Mouse (Mus musculus) bone marrow, adult 2 months (tissue): ENCODE measurements around the gene Myl4. TPM values are rescaled to one million over a fixed set of nuclear protein-coding genes. Genes with fewer than 3 reads are reported as not detected.
"Not testable (repeated sequence)": the region's sequence is repeated elsewhere in the genome, so short reads cannot be mapped to it uniquely, and the experiment has no call there.

ENCODE experiments used
- H3K27ac ChIP-seq: fragments of 200-500 bp; 2 replicates; pipeline ENCODE4 v1.5.1; 2012; ENCODE audit warnings: low read depth, mild to moderate bottlenecking, control low read depth, inconsistent platforms, low read length; ENCODE audit not compliant: control insufficient read depth, poor library complexity, insufficient read depth
- H3K4me1 ChIP-seq: fragments of 200-500 bp; 2 replicates; pipeline ENCODE4 v1.6.1; 2011; ENCODE audit warnings: low read length; ENCODE audit not compliant: control insufficient read depth, insufficient read depth
- H3K4me3 ChIP-seq: fragments of 200-500 bp; replicated peaks from 2 replicates; pipeline ENCODE3; 2011; ENCODE audit warnings: mild to moderate bottlenecking, low read depth, low read length, control low read depth; ENCODE audit not compliant: control insufficient read depth
- CTCF ChIP-seq: fragments of 200-500 bp; IDR thresholded peaks from 2 replicates; pipeline ENCODE4 v1.5.1; 2011; ENCODE audit warnings: low read length, control low read depth; ENCODE audit not compliant: control insufficient read depth, insufficient read depth
- POLR2A ChIP-seq: fragments of 200-500 bp; IDR thresholded peaks from 2 replicates; pipeline ENCODE4 v1.6.1; 2011; ENCODE audit warnings: low read depth, mild to moderate bottlenecking, control low read depth, low read length, borderline replicate concordance; ENCODE audit not compliant: control insufficient read depth
- WGBS: fragments of 180-500 bp; shearing (Covaris S2); methylation state at CpG from one replicate; pipeline ENCODE4 v1.1.7; 2018; 5-methylcytosine and 5-hydroxymethylcytosine counted together
- polyA plus RNA-seq: library from polyadenylated mRNA; stranded (reverse); fragments of >200 nt; gene quantifications from 2 replicates; pipeline ENCODE4 v1.2.4, GENCODE M21; 2011; ENCODE audit warnings: low replicate concordance; ENCODE audit not compliant: missing spikeins, insufficient read depth, insufficient read length

Gene Myl4
- polyA plus RNA-seq = 22.3 and 31.8 TPM in 2 replicates

DNA sequence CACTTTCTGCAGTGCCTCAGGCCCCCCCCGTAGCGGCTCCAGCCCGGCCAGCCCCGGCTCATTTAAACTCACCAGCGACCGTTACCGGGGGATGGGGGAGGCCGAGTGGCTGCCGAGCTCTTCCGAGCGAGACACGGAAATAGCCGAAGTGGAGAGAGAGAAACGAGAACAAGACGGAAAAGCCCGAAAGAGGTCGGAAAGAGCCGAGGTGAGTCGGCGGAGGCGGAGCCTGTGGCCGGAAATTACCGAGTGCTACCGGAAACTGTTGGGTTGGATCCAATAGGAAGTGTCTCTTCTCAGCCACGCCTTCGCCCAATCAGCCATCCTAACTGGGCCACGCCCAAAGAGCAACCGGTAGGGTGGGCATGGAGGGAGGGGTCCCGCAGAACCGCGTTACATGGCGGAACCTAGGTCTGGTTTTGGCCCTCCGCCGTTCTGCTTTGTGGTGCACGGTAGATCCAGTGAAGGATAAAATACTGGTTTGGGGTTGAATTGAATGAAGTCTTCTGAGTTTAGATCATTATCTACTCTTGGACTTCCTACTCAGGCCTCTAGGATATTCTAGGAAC is at the start of gene Myl4, which contains the start of gene Cdc27:
Gene Myl4 (plus strand): TSS at position 258 of the 569 bp plus-strand sequence.
Gene Cdc27 (minus strand): TSS at position 215 of the 569 bp plus-strand sequence.
- peaks cover 2% of the 10 kb centered on the region for H3K4me1 ChIP-seq
- H3K4me3 ChIP-seq = peak within 1 kb of the TSS; percentile 87
- under 1% methylated on average over 35 of the region's 35 CpGs for WGBS
- TF ChIP-seq CTCF (no peak), POLR2A (peak; percentile 65; the same call in 1 of the 2 replicates)
- H3K27ac ChIP-seq = peak within 1 kb of the TSS; percentile 89

DNA sequence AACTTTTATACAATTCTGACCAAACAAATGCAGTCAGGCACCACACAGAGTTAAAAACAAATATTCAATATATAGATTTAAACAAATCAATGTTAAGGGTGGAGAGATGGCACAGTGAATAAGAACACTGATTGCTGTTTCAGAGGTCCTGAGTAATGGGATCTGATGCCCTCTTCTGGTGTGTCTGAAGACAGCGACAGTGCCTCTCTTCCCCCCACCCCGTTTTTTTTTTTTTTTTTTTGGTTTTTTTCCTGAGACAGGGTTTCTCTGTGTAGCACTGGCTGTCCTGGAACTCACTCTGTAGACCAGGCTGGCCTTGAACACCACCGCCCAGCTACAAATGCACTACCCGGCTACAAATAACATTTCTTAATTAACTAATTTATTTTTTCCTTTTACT is 42.0 kb upstream of the Myl4 start:
- 77% methylated on average over 4 of the region's 4 CpGs for WGBS
- no peak overlapping the region for H3K27ac ChIP-seq
- H3K4me1 ChIP-seq = no peaks in the 10 kb centered on the region
- no peak overlapping the region for H3K4me3 ChIP-seq
- TF ChIP-seq CTCF (no peak), POLR2A (no peak)

DNA sequence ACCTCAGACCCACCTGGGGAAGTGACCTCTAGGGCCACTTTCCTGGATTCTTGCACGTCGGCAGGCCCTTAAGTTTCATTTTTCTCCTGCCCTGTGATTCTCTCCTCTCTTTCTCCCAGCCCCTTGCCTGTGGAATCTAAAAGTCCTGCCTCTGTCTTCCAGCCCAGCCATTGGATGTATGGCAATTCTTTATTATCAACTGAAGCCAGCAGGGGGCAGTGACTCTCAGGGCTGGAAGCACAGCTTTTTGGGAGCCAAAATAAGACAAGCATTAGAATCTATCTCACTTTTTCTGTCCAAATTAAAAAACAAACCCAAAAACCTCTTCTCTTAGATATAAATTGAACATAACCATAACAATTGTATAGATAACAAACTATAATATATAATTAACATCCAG is 39.9 kb upstream of the Myl4 start:
- no peaks in the 10 kb centered on the region for H3K4me1 ChIP-seq
- H3K27ac ChIP-seq = no peak overlapping the region
- TF ChIP-seq POLR2A = no peak
- TF ChIP-seq CTCF = peak; percentile 50
- no peak overlapping the region for H3K4me3 ChIP-seq
- WGBS = 95% methylated on average over 2 of the region's 2 CpGs

DNA sequence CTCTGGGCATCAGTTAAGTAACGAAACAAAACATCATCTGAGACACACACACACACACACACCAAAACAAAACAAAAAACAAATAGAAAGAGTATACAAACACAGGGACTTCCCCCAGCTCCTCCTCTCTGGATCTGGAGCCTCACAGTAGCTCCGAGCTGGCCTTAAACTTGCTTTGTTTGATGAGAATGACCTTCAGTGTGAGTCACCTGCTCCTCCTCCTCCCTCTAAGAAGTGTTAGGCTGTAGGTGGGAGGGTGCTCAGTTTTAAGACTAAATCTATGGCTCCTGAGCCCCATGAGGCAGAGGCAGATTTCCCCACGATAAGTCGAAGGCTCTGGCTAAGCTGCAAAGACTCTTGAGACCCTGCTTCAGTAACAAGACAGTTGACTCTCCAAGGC is 38.0 kb upstream of the Myl4 start:
- WGBS = 87% methylated on average over 4 of the region's 4 CpGs
- TF ChIP-seq CTCF (no peak), POLR2A (no peak)
- Histone ChIP-seq H3K4me3 (no peak overlapping the region), H3K4me1 (no peaks in the 10 kb centered on the region), H3K27ac (no peak overlapping the region)

DNA sequence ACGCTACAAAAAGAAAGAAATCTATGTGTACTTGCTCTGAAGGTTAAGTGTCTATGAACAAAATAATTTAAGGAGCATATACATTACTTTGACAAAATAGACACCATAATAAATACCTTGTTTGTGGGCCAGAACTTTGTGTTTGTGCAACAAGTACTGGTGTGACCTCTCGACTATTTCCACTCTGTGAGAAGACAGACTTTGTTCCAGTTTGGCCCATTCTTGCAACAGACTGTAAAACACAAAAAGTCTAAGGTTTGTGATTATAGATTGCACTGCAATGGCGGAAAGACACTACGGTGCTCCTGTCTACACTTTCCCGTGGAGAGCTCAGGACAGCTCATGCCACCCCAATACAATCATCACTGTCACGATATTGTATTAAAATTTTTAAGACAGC is 24.5 kb upstream of the Myl4 start:
- TF ChIP-seq CTCF (no peak), POLR2A (no peak)
- Histone ChIP-seq H3K4me3 (no peak overlapping the region), H3K4me1 (no peaks in the 10 kb centered on the region), H3K27ac (no peak overlapping the region)
- WGBS = 93% methylated on average over 6 of the region's 6 CpGs

DNA sequence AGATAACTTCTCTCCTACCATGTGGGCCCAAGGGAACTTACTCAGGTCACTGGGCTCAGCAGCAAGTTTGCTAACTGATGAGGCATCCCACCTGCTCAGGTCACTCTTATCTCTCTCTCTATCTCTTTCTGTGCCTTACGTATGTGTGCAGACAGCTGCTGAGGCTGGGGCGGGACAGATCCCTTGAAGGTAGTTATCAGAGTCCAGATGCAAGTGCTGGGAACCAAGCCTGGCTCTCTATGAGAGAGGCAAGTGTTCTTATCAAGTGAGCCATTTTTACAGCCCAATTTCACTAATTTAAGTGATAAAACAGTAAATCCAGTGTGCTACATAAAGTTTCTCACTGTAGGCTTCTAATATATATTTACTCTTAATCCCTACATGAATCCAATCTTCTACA is 13.6 kb upstream of the Myl4 start:
- TF ChIP-seq CTCF (no peak), POLR2A (no peak)
- WGBS = 69% methylated on average over 2 of the region's 2 CpGs
- Histone ChIP-seq H3K27ac (no peak overlapping the region), H3K4me3 (no peak overlapping the region), H3K4me1 (no peaks in the 10 kb centered on the region)

DNA sequence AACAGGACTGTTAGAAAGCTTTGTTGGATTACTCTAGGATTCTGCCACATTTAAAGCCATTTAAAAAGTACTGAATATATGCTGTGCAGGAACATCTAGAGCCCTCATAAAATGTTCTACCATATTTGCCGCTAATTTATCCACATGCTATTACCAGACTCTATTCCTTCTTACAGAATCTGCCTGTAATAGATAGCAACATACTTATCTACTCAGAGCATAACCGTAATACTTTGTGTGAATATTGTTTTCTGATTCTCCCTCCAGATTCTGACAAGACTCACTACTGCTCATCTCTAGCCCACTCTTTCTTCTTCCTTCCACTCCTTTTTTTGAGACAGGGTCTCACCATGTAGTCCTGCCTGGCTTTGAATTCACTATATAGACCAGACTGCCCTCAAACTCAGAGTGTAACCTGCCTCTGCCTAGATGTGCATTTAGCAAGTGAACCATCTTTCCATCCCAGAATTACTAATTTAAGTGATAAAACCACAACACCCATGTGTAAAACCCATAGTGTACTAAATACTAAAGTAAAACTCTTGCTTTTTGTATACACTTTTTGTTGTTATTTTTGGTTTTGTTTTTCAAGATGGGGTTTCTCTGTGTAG is 12.4 kb upstream of the Myl4 start:
- Histone ChIP-seq H3K4me1 (no peaks in the 10 kb centered on the region), H3K4me3 (no peak overlapping the region), H3K27ac (no peak overlapping the region)
- TF ChIP-seq POLR2A (no peak), CTCF (no peak)
- 63% methylated on average over 2 of the region's 2 CpGs for WGBS

DNA sequence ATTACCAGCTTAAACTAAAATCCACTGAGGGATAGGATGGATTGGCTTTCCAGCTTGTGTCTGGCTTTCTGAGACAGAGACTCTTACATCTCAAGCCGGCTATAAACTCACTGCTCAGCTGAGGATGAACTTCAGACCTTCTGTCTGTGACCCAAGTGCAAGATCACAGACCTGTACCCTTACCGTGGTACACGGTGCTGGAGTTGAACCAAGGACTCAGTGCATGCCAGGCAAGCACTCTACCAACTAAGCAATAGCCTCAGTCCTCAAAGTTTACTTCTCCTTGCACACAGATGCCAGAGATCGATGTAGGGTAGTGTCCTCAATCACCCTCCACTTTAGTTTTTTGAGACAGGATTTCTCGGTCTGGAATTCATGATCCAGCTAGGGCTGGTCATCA is 10.7 kb upstream of the Myl4 start:
- no peak overlapping the region for H3K4me3 ChIP-seq
- TF ChIP-seq CTCF (no peak), POLR2A (no peak)
- no peak overlapping the region for H3K27ac ChIP-seq
- no peaks in the 10 kb centered on the region; the same call in 1 of the 2 replicates for H3K4me1 ChIP-seq
- WGBS = 90% methylated on average over 5 of the region's 5 CpGs

DNA sequence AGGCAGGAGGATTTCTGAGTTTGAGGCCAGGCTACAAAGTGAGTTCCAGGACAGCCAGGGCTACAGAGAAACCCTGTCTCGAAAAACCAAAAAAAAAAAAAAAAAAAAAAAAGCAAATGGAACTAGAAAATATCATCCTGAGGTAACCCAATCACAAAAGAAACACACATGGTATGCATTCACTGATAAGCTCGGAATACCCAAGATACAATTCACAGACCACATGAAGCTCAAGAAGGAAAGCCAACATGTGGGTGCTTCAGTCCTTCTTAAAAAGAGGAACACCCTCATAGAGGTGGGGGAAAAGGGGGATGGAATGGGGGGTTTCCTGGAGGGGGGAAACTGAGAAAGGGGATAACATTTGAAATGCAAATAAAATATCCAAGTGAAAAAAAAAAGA is 7.1 kb upstream of the Myl4 start:
- not testable (repeated sequence) for H3K27ac ChIP-seq, H3K4me3 ChIP-seq, H3K4me1 ChIP-seq
- WGBS = 44% methylated on average over 2 of the region's 2 CpGs
